Mouse (Mus musculus): ENCODE results near the gene Adcy1. TPM values are rescaled to one million over a fixed set of nuclear protein-coding genes. Genes with fewer than 3 reads are reported as not detected.

Gene Adcy1
- polyA plus RNA-seq (2014; fragmentation: Illumina TruSeq; extraction: RNeasy Lipid Tissue Mini Kit (QIAGEN cat#74804); ENCODE audit: low read depth, low replicate concordance) = 2.9 TPM

GRCm38 (mm10) chr11:7063001-7063584 lies at the start of gene Adcy1:
TSS of gene Adcy1 (plus strand) at chr11:7063489.

DNA sequence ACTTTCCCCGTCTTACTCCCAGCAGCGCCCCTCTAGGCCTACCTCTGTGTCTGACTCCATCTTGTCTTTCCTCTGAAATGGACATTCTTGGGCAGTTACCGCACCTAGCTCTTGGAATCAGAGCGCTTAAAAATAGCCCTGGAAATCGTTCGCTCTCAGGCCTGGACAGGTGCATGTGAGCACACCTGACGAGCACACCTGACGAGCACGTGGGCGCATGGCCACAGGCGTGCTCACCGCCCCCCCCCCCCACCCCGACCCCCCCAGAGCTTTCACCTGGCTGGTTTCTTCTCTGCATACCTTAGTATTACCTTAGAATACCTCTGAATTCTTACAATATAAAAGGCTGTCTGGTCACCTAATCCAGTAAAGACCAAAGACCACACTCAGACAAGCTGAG lies 125.2 kb downstream of the Adcy1 start, which contains the start of gene Gm11985:
TSS of gene Gm11985 (minus strand) at position 101 of the 400 bp plus-strand sequence.

DNA sequence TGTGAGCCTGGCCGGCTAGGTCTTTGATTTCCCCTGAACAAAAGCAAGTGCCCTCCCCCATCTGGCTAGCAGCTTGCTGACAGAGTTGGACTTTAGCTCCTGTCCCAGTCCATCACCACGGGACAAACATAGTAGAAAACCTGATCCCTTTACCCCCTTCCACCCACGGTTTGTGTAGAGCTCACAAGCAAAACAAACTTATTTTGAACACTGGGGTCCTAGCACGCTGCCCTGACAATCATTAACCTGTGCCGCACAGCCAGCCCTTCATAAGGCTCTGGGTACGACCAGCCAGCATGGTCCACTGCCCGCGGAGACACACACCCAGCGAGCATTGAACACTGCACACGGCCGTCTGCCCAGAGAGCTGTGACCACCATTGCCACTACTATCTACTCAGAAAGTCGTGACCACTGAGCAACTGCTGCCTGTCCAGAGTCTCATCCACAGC lies 134.2 kb downstream of the Adcy1 start, which contains the start of gene Igfbp1:
TSS of gene Igfbp1 (plus strand) at position 292 of the 451 bp plus-strand sequence.

GRCm38 (mm10) chr11:7213501-7214341 lies 150.4 kb downstream of the Adcy1 start, which contains the start of gene Igfbp3:
TSS of gene Igfbp3 (minus strand) at chr11:7213923.

Other genes starting within 250 kb of the Adcy1 start
- not detected for gene Gm11983, start 225.8 kb upstream of the Adcy1 start, polyA plus RNA-seq (2014; fragmentation: Illumina TruSeq; extraction: RNeasy Lipid Tissue Mini Kit (QIAGEN cat#74804); ENCODE audit: low read depth, low replicate concordance)
- not detected for gene Gm11985, start 125.1 kb downstream of the Adcy1 start, polyA plus RNA-seq (2014; fragmentation: Illumina TruSeq; extraction: RNeasy Lipid Tissue Mini Kit (QIAGEN cat#74804); ENCODE audit: low read depth, low replicate concordance)
- 25.4 TPM for gene Igfbp1, start 134.3 kb downstream of the Adcy1 start, polyA plus RNA-seq (2014; fragmentation: Illumina TruSeq; extraction: RNeasy Lipid Tissue Mini Kit (QIAGEN cat#74804); ENCODE audit: low read depth, low replicate concordance)
- gene Igfbp3, start 150.4 kb downstream of the Adcy1 start, polyA plus RNA-seq (2014; fragmentation: Illumina TruSeq; extraction: RNeasy Lipid Tissue Mini Kit (QIAGEN cat#74804); ENCODE audit: low read depth, low replicate concordance) = 263 TPM

All from kidney, adult 10 weeks (tissue).